Mouse (Mus musculus): ENCODE data around the gene Sim1. TPM values are rescaled to one million over a fixed set of nuclear protein-coding genes. Genes with fewer than 3 reads are reported as not detected.

The Sim1 gene
- polyA plus RNA-seq, 1 experiment from 2014 or later, result 1.6 TPM

GRCm38 (mm10) chr10:50983620-50984019 lies 89.1 kb downstream of the Sim1 start:
- no peaks in the 10 kb centered on the region for H3K27me3 ChIP-seq
- no peaks in the 10 kb centered on the region for H3K4me1 ChIP-seq
- no peak overlapping the region for H3K4me2 ChIP-seq
- no peak overlapping the region for H3K27ac ChIP-seq
- H3K9me3 ChIP-seq, result no peaks in the 10 kb centered on the region
- H3K36me3 ChIP-seq, result no peaks in the 10 kb centered on the region
- H3K9ac ChIP-seq, result no peak overlapping the region
- no peak overlapping the region for H3K4me3 ChIP-seq
- no peak for ATAC-seq (ENCODE audit: insufficient number of reproducible peaks, insufficient read depth, low FRiP score, low TSS enrichment, low read depth)
- 87% methylated on average over 4 of the region's 4 CpGs for WGBS

- WGBS, result 72% methylated on average over 3 of the region's 3 CpGs
- ATAC-seq (ENCODE audit: insufficient number of reproducible peaks, insufficient read depth, low FRiP score, low TSS enrichment, low read depth), result no peak
These were observed 113.2 kb downstream of the Sim1 start for GRCm38 (mm10) chr10:51007798-51008197.

GRCm38 (mm10) chr10:51011391-51012150 lies 117.0 kb downstream of the Sim1 start:
- Histone ChIP-seq H3K36me3 (no peaks in the 10 kb centered on the region), H3K27me3 (no peaks in the 10 kb centered on the region), H3K9me3 (no peaks in the 10 kb centered on the region), H3K9ac (0 out of 2 replicates have a peak overlapping the region, but pooled peaks have one; percentile 36), H3K4me2 (peak overlapping the region; percentile 27), H3K4me3 (no peak overlapping the region), H3K27ac (no peak overlapping the region), H3K4me1 (peaks cover 13% of the 10 kb centered on the region)
- 15% methylated on average over 8 of the region's 8 CpGs for whole genome bisulfite sequencing
- ATAC-seq (ENCODE audit: insufficient number of reproducible peaks, insufficient read depth, low FRiP score, low TSS enrichment, low read depth), result no peak

More at GRCm38 (mm10) chr10:51007798-51008197, 113.2 kb downstream of the Sim1 start:
- Histone ChIP-seq H3K4me3 (no peak overlapping the region), H3K4me2 (no peak overlapping the region), H3K36me3 (no peaks in the 10 kb centered on the region), H3K4me1 (peaks cover 11% of the 10 kb centered on the region), H3K9ac (no peak overlapping the region), H3K27ac (no peak overlapping the region), H3K9me3 (no peaks in the 10 kb centered on the region), H3K27me3 (no peaks in the 10 kb centered on the region)

- WGBS, result 51% methylated on average over 2 of the region's 2 CpGs
- no peaks in the 10 kb centered on the region for H3K27me3 ChIP-seq
- peaks cover 13% of the 10 kb centered on the region for H3K4me1 ChIP-seq
- H3K4me3 ChIP-seq, result no peak overlapping the region
- H3K36me3 ChIP-seq, result no peaks in the 10 kb centered on the region
- H3K9me3 ChIP-seq, result no peaks in the 10 kb centered on the region
- no peak for ATAC-seq (ENCODE audit: insufficient number of reproducible peaks, insufficient read depth, low FRiP score, low TSS enrichment, low read depth)
- H3K9ac ChIP-seq, result no peak overlapping the region
- no peak overlapping the region for H3K27ac ChIP-seq
- H3K4me2 ChIP-seq, result no peak overlapping the region
These were observed 120.3 kb downstream of the Sim1 start for GRCm38 (mm10) chr10:51014901-51015300.

- WGBS, result 81% methylated on average over 1 of the region's 1 CpGs
- Histone ChIP-seq H3K4me1 (peaks cover 13% of the 10 kb centered on the region), H3K27me3 (no peaks in the 10 kb centered on the region), H3K9me3 (no peaks in the 10 kb centered on the region), H3K4me2 (no peak overlapping the region), H3K27ac (no peak overlapping the region), H3K36me3 (no peaks in the 10 kb centered on the region), H3K9ac (no peak overlapping the region), H3K4me3 (no peak overlapping the region)
- ATAC-seq (ENCODE audit: insufficient number of reproducible peaks, insufficient read depth, low FRiP score, low TSS enrichment, low read depth), result no peak
These were observed 120.8 kb downstream of the Sim1 start for GRCm38 (mm10) chr10:51015362-51015761.

GRCm38 (mm10) chr10:51023308-51024279 lies 129.0 kb downstream of the Sim1 start:
- Histone ChIP-seq H3K9me3 (no peaks in the 10 kb centered on the region), H3K27ac (no peak overlapping the region), H3K27me3 (no peaks in the 10 kb centered on the region), H3K36me3 (no peaks in the 10 kb centered on the region), H3K4me3 (no peak overlapping the region), H3K9ac (no peak overlapping the region), H3K4me1 (no peaks in the 10 kb centered on the region), H3K4me2 (no peak overlapping the region)
- ATAC-seq (ENCODE audit: insufficient number of reproducible peaks, insufficient read depth, low FRiP score, low TSS enrichment, low read depth), result no peak
- 75% methylated on average over 9 of the region's 9 CpGs for WGBS

Data from embryonic facial prominence, embryonic 13.5 days (tissue).